Mouse (Mus musculus): ENCODE measurements at regions not wholly inside any gene's neighbourhood (a gene's known extent, or its start where the extent isn't known, plus 50 kb on each side); places are given as distances from the start of the nearest gene placed in this dataset.
A peak's percentile ranks its signal among the peaks of the same experiment; 100 is the strongest.

DNA sequence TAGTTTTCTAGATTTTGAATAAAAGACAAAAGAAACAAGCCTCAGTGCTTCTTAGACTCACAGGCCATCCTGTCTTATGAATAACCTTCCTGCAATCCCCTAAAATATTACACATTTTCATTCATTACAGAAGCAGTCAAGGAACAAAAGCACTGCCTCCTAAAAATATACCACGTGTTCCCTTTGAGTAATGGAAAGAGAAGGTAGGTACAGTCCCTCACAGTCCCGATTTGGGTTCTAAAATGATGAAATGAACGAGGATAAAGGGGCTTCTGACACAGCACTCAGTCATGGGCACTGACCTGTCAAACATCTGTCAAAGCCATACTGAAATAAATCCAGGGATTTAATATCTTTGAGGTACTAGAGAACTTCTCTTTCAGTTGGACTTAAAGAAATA is 159.9 kb downstream of the AW209491 start:
- DNase-seq, result no peak
- intact Hi-C loops (cut with DNase I), result no loop called here

DNA sequence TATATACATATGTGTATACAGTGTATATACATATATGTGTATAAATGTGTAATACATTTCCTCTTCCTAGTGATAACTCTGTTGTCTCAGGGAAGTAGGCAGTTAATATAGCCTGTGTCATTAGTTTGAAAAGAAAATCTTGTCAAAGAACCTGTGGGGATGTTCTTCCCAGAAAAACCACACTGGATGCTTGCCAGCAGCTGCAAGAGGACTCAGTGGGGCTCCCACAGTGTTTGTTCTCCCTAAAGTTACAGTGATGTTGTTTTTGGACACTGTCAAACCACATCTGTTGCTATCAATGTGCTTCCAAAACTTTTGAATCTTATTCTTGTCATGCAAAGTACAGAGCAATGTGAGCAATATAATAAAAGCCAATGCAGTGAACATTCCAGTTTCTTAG is 170.3 kb downstream of the AW209491 start:
- DNase-seq, result peak; percentile 8 to 12
- intact Hi-C loops (cut with DNase I), result no loop called here

DNA sequence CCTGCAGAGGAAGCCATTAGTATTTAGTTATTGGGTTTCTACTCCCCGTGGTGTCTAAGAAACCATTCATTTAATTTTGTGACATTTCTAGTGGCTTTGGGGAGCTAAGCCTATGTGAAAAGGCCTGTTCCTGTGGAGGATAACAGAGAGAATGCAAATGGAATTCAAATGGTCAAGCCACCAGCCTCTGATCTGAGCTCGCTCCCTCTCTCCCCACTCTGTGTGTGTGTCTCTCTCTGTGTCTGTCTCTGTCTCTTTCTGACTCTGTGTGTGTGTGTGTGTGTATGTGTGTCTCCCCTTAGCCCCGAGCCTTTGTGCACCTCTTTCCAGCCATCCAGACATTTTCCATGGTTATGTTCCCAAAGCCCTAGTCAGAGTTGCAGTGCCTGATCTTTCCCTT is 171.1 kb downstream of the AW209491 start:
- no peak for DNase-seq
- intact Hi-C loops (cut with DNase I), result no loop called here

DNA sequence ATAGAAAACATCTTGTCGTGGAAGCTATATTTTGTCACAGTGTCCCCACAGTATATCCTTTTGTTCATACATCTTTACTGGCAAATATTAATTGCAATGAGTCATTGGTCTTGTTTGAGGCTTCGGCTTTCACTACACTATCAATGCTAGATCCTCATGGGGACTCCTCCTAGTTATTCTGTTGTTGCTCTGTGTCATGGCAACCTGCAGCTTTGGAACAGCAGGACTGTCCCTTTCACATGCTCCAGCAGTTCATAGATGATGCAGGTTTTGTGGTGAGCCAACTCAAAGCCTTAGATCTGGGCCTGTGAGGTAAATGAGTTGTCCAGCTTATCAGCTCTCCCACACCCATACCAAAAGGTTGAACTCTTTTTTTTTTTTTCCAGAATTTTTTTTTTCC is 172.4 kb downstream of the AW209491 start:
- DNase-seq, result no peak
- intact Hi-C loops (cut with DNase I), result no loop called here

DNA sequence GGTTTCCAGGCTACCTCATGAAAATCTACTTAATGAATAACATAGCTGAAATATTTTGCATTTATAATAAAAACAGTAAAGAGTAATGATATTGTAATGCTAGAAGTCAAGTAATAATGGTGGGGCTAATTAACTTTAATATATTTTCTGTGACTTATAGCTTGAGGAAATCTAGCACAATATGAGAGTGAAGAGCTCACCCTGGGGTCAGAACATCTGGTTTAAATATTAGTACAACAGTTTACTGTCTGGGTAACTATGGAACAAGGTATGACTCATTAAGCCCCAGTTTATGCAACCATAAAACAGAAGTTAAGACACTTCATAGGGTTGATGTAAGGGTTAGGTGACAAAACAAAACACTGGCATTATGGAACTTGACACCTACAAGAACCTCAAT is 205.4 kb downstream of the AW209491 start:
- no peak for DNase-seq
- intact Hi-C loops (cut with DNase I), result no loop called here
